Mouse (Mus musculus) embryonic facial prominence, embryonic 14.5 days (tissue): ENCODE measurements at regions not wholly inside any gene's neighbourhood (a gene's known extent, or its start where the extent isn't known, plus 50 kb on each side); places are given as distances from the start of the nearest gene placed in this dataset.
A peak's percentile ranks its signal among the peaks of the same experiment; 100 is the strongest.

ENCODE experiments used
- ATAC-seq: fragments of 200-750 bp; cut with Nextera tagmentation; 2 replicates; pipeline ENCODE4 v1.8.0; 2017; ENCODE audit warnings: low read depth, moderate number of reproducible peaks, moderate TSS enrichment
- DNase-seq: peaks from one replicate; pipeline ENCODE4 v3.0.0-alpha.2; 2015; ENCODE audit warnings: low spot score
- H3K27ac ChIP-seq: fragments of 300-500 bp; sonication (generic); replicated peaks from 2 replicates; pipeline ENCODE4 v1.5.1; 2014; ENCODE audit warnings: low read depth, mild to moderate bottlenecking, low read length, moderate library complexity
- H3K27me3 ChIP-seq: fragments of 300-500 bp; sonication (generic); replicated peaks from 2 replicates; pipeline ENCODE4 v1.6.1; 2014; ENCODE audit warnings: low read length; ENCODE audit not compliant: control insufficient read depth, insufficient read depth
- H3K36me3 ChIP-seq: fragments of 300-500 bp; sonication (generic); 2 replicates; pipeline ENCODE4 v1.6.1; 2014; ENCODE audit warnings: low read length, mixed read lengths; ENCODE audit not compliant: control insufficient read depth, insufficient read depth
- H3K4me1 ChIP-seq: fragments of 300-500 bp; sonication (generic); 2 replicates; pipeline ENCODE4 v1.6.1; 2014; ENCODE audit warnings: antibody characterized with exemption, low read length; ENCODE audit not compliant: control insufficient read depth, insufficient read depth
- H3K4me2 ChIP-seq: fragments of 300-500 bp; sonication (generic); 2 replicates; pipeline ENCODE4 v1.6.1; 2014; ENCODE audit warnings: low read depth, mild to moderate bottlenecking, low read length, moderate library complexity, mixed read lengths
- H3K4me3 ChIP-seq: fragments of 300-500 bp; sonication (generic); 2 replicates; pipeline ENCODE4 v1.5.1; 2014; ENCODE audit warnings: low read depth, mild to moderate bottlenecking, low read length
- H3K9ac ChIP-seq: fragments of 300-500 bp; sonication (generic); 2 replicates; pipeline ENCODE4 v1.6.1; 2014; ENCODE audit warnings: low read depth, mild to moderate bottlenecking, low read length, moderate library complexity, mixed read lengths
- H3K9me3 ChIP-seq: fragments of 300-500 bp; sonication (generic); 2 replicates; pipeline ENCODE4 v1.6.1; 2016; ENCODE audit warnings: low read length; ENCODE audit not compliant: control insufficient read depth
- WGBS: fragments of 180-500 bp; shearing (Covaris S2); extraction: QIAGEN DNeasy Blood & Tissue Kit; methylation state at CpG from one replicate; pipeline ENCODE4 v1.1.7; 2014; 5-methylcytosine and 5-hydroxymethylcytosine counted together

GRCm38 (mm10) chr13:5242782-5243181 is 618.5 kb upstream of the Klf6 start:
- DNase-seq (peak; percentile 54), ATAC-seq (peak; percentile 44; the same call in 1 of the 2 replicates)
- H3K9me3 ChIP-seq, result no peaks in the 10 kb centered on the region
- peaks cover 14% of the 10 kb centered on the region for H3K4me1 ChIP-seq
- H3K36me3 ChIP-seq, result no peaks in the 10 kb centered on the region
- H3K4me2 ChIP-seq, result no peak overlapping the region
- WGBS, result 20% methylated on average over 2 of the region's 2 CpGs
- H3K27me3 ChIP-seq, result no peaks in the 10 kb centered on the region
- no peak overlapping the region for H3K4me3 ChIP-seq
- no peak overlapping the region for H3K27ac ChIP-seq
- no peak overlapping the region for H3K9ac ChIP-seq

- ATAC-seq, result peak; percentile 89
- no peak overlapping the region for H3K4me3 ChIP-seq
- WGBS, result 40% methylated on average over 3 of the region's 3 CpGs
- no peaks in the 10 kb centered on the region for H3K9me3 ChIP-seq
- H3K4me1 ChIP-seq, result no peaks in the 10 kb centered on the region
- no peaks in the 10 kb centered on the region for H3K27me3 ChIP-seq
- no peaks in the 10 kb centered on the region for H3K36me3 ChIP-seq
- H3K27ac ChIP-seq, result no peak overlapping the region
- H3K4me2 ChIP-seq, result no peak overlapping the region
- peak; percentile 76 for DNase-seq
- H3K9ac ChIP-seq, result no peak overlapping the region
Measured at GRCm38 (mm10) chr13:5248671-5249391, 612.5 kb upstream of the Klf6 start.

- H3K4me3 ChIP-seq, result no peak overlapping the region
- ATAC-seq (no peak), DNase-seq (peak; percentile 51)
- 60% methylated on average over 6 of the region's 6 CpGs for WGBS
- no peaks in the 10 kb centered on the region for H3K4me1 ChIP-seq
- no peak overlapping the region for H3K9ac ChIP-seq
- no peak overlapping the region for H3K27ac ChIP-seq
- no peaks in the 10 kb centered on the region for H3K36me3 ChIP-seq
- no peak overlapping the region for H3K4me2 ChIP-seq
- no peaks in the 10 kb centered on the region for H3K9me3 ChIP-seq
- no peaks in the 10 kb centered on the region for H3K27me3 ChIP-seq
Measured at GRCm38 (mm10) chr13:5257891-5258660, 603.2 kb upstream of the Klf6 start.

GRCm38 (mm10) chr13:5259760-5260159 is 601.5 kb upstream of the Klf6 start:
- ATAC-seq (no peak), DNase-seq (no peak)
- no peaks in the 10 kb centered on the region for H3K4me1 ChIP-seq
- no peak overlapping the region for H3K4me3 ChIP-seq
- 61% methylated on average over 3 of the region's 3 CpGs for WGBS
- H3K4me2 ChIP-seq, result no peak overlapping the region
- H3K27ac ChIP-seq, result no peak overlapping the region
- no peaks in the 10 kb centered on the region for H3K9me3 ChIP-seq
- no peak overlapping the region for H3K9ac ChIP-seq
- no peaks in the 10 kb centered on the region for H3K27me3 ChIP-seq
- H3K36me3 ChIP-seq, result no peaks in the 10 kb centered on the region

- no peaks in the 10 kb centered on the region for H3K4me1 ChIP-seq
- peak; percentile 43 for DNase-seq
- ATAC-seq, result no peak
- no peaks in the 10 kb centered on the region for H3K36me3 ChIP-seq
- no peak overlapping the region for H3K4me3 ChIP-seq
- no peak overlapping the region for H3K4me2 ChIP-seq
- no peaks in the 10 kb centered on the region for H3K9me3 ChIP-seq
- no peak overlapping the region for H3K9ac ChIP-seq
- no peak overlapping the region for H3K27ac ChIP-seq
- WGBS, result 67% methylated on average over 1 of the region's 1 CpGs
- H3K27me3 ChIP-seq, result no peaks in the 10 kb centered on the region
Measured at GRCm38 (mm10) chr13:5272506-5273192, 588.6 kb upstream of the Klf6 start.

GRCm38 (mm10) chr13:5276564-5276963 is 584.7 kb upstream of the Klf6 start:
- 58% methylated on average over 1 of the region's 1 CpGs for WGBS
- Histone ChIP-seq H3K27ac (peak overlapping the region; percentile 44; the same call in 1 of the 2 replicates), H3K4me1 (no peaks in the 10 kb centered on the region), H3K4me2 (no peak overlapping the region), H3K9me3 (no peaks in the 10 kb centered on the region), H3K27me3 (no peaks in the 10 kb centered on the region), H3K36me3 (no peaks in the 10 kb centered on the region), H3K9ac (no peak overlapping the region), H3K4me3 (no peak overlapping the region)
- DNase-seq (peak; percentile 81), ATAC-seq (no peak)

GRCm38 (mm10) chr13:5289753-5290449 is 571.4 kb upstream of the Klf6 start:
- H3K9ac ChIP-seq, result no peak overlapping the region
- no peaks in the 10 kb centered on the region for H3K4me1 ChIP-seq
- 82% methylated on average over 1 of the region's 1 CpGs for WGBS
- H3K27ac ChIP-seq, result no peak overlapping the region
- no peaks in the 10 kb centered on the region for H3K27me3 ChIP-seq
- H3K4me2 ChIP-seq, result no peak overlapping the region
- H3K4me3 ChIP-seq, result no peak overlapping the region
- ATAC-seq (no peak), DNase-seq (no peak)
- no peaks in the 10 kb centered on the region for H3K36me3 ChIP-seq
- no peaks in the 10 kb centered on the region for H3K9me3 ChIP-seq

GRCm38 (mm10) chr13:5302141-5302540 is 559.1 kb upstream of the Klf6 start:
- no peak; the same call in 1 of the 2 replicates for ATAC-seq
- H3K27me3 ChIP-seq, result no peaks in the 10 kb centered on the region
- no peaks in the 10 kb centered on the region for H3K36me3 ChIP-seq
- H3K27ac ChIP-seq, result no peak overlapping the region
- H3K4me3 ChIP-seq, result no peak overlapping the region
- no peaks in the 10 kb centered on the region for H3K9me3 ChIP-seq
- H3K9ac ChIP-seq, result no peak overlapping the region
- DNase-seq, result peak; percentile 41
- 13% methylated on average over 1 of the region's 1 CpGs for WGBS
- no peak overlapping the region for H3K4me2 ChIP-seq
- no peaks in the 10 kb centered on the region for H3K4me1 ChIP-seq
